Mouse (Mus musculus) myocyte (in vitro differentiated cells): ENCODE results near the gene Hic1.

Experiments used
- CEBPB ChIP-seq: IDR thresholded peaks from 2 replicates; pipeline ENCODE4 v1.6.1; 2011; ENCODE audit warnings: mild to moderate bottlenecking, moderate library complexity; ENCODE audit not compliant: poor library complexity, insufficient read depth, severe bottlenecking
- E2F4 ChIP-seq: IDR thresholded peaks from one replicate; pipeline ENCODE4 v1.6.1; 2011; ENCODE audit warnings: mild to moderate bottlenecking, control low read depth, moderate library complexity; ENCODE audit not compliant: insufficient read depth
- MYOD1 ChIP-seq, 3 experiments: IDR thresholded peaks; one replicate each; pipeline ENCODE4 v1.6.1; 2011; ENCODE audit warnings: control low read depth in 2 of 3, low read depth in 2 of 3, mild to moderate bottlenecking in 2 of 3, moderate library complexity in 1 of 3; ENCODE audit not compliant: insufficient read length in 2 of 3, control insufficient read depth in 1 of 3
- POLR2A ChIP-seq: IDR thresholded peaks from one replicate; pipeline ENCODE4 v1.6.1; 2011; ENCODE audit warnings: low read depth, mild to moderate bottlenecking, control low read depth, moderate library complexity; ENCODE audit not compliant: insufficient read length

GRCm38 (mm10) chr11:75163379-75163778 is 5.9 kb downstream of the Hic1 start:
- TF ChIP-seq E2F4 = no peak
- no peak for TF ChIP-seq MYOD1 (IDR thresholded peaks at IDR 0.05; ENCODE audit: control insufficient read depth in 1 of 3, insufficient read length in 2 of 3, low read depth in 2 of 3)
- TF ChIP-seq POLR2A = no peak
- TF ChIP-seq CEBPB = no peak
